Comparison of ENCODE assay signal across 8 mouse cellular contexts in genomic region chr16:58728176-58728671, GRCm38 (mm10). TPM values are rescaled to one million over a fixed set of nuclear protein-coding genes. Genes with fewer than 3 reads are reported as not detected.
DNase-seq lines count a peak whose midpoint lies in the region; ATAC-seq lines count a peak whose summit lies in the region.

No protein-coding gene starts in this region.

- peak overlapping the region; percentile 50 for H3K4me2 ChIP-seq in kidney, embryonic 14.5 days (replicated peaks; ENCODE audit: low read depth, low read length)
- H3K4me2 ChIP-seq in intestine, embryonic 14.5 days (ENCODE audit: low read length): peak overlapping the region; percentile 60
- H3K4me2 ChIP-seq in midbrain, embryonic 15.5 days: peak overlapping the region; percentile 55

- peaks cover 28% of the 10 kb centered on the region for H3K36me3 ChIP-seq in kidney, embryonic 14.5 days (ENCODE audit: control insufficient read depth, insufficient read depth, low read length)
- H3K36me3 ChIP-seq in embryonic facial prominence, embryonic 10.5 days (replicated peaks): peaks cover 38% of the 10 kb centered on the region
- peaks cover 35% of the 10 kb centered on the region for H3K36me3 ChIP-seq in intestine, embryonic 14.5 days (ENCODE audit: control insufficient read depth, insufficient read depth, low read length)
- H3K36me3 ChIP-seq in midbrain, embryonic 15.5 days (replicated peaks): peaks cover 17% of the 10 kb centered on the region; the same call in 1 of the 2 replicates

- peak overlapping the region; percentile 47 for H3K4me3 ChIP-seq in kidney, embryonic 14.5 days (ENCODE audit: low read length)
- peak overlapping the region; percentile 83 for H3K4me3 ChIP-seq in embryonic facial prominence, embryonic 10.5 days
- H3K4me3 ChIP-seq in intestine, embryonic 14.5 days (ENCODE audit: low read depth, low read length): peak overlapping the region; percentile 74
- H3K4me3 ChIP-seq in midbrain, embryonic 15.5 days: peak overlapping the region; percentile 58

- peak; percentile 93 for ATAC-seq in kidney, embryonic 14.5 days (ENCODE audit: low FRiP score, low TSS enrichment)
- peak; percentile 92 for ATAC-seq in intestine, embryonic 14.5 days (replicated peaks; ENCODE audit: low FRiP score, low TSS enrichment, low read depth)
- peak; percentile 94 for ATAC-seq in midbrain, embryonic 15.5 days (replicated peaks)

- H3K27ac ChIP-seq in kidney, embryonic 14.5 days (ENCODE audit: low read depth, low read length): peak overlapping the region; percentile 72
- H3K27ac ChIP-seq in embryonic facial prominence, embryonic 10.5 days (replicated peaks): peak overlapping the region; percentile 92
- H3K27ac ChIP-seq in intestine, embryonic 14.5 days (ENCODE audit: low read depth): peak overlapping the region; percentile 64
- H3K27ac ChIP-seq in midbrain, embryonic 15.5 days: peak overlapping the region; percentile 92

- no peak for DNase-seq in kidney, postnatal 25 days
- peak; percentile 11 for DNase-seq in ES-CJ7 (ENCODE audit: low read depth, low spot score)
- DNase-seq in embryonic facial prominence, embryonic 10.5 days (ENCODE audit: low spot score): no peak
- no peak for DNase-seq in intestine, embryonic 14.5 days (ENCODE audit: low spot score)
- DNase-seq in adrenal gland, postnatal 4 days (ENCODE audit: low spot score in 2 of 2): no peak
- no peak for DNase-seq in kidney, postnatal 36 days

- no peaks in the 10 kb centered on the region for H3K9me3 ChIP-seq in kidney, embryonic 14.5 days (ENCODE audit: control insufficient read depth, low read length)
- no peaks in the 10 kb centered on the region for H3K9me3 ChIP-seq in embryonic facial prominence, embryonic 10.5 days
- no peaks in the 10 kb centered on the region for H3K9me3 ChIP-seq in intestine, embryonic 14.5 days (ENCODE audit: control insufficient read depth, low read length)
- H3K9me3 ChIP-seq in midbrain, embryonic 15.5 days: no peaks in the 10 kb centered on the region

- 2% methylated on average over 29 of the region's 31 CpGs for WGBS in kidney, embryonic 14.5 days
- WGBS in embryonic facial prominence, embryonic 10.5 days: under 1% methylated on average over 31 of the region's 31 CpGs
- WGBS in intestine, embryonic 14.5 days: under 1% methylated on average over 22 of the region's 31 CpGs
- under 1% methylated on average over 27 of the region's 31 CpGs for WGBS in midbrain, embryonic 15.5 days

- no peaks in the 10 kb centered on the region for H3K27me3 ChIP-seq in kidney, embryonic 14.5 days (ENCODE audit: control insufficient read depth, insufficient read depth, low read length)
- no peaks in the 10 kb centered on the region for H3K27me3 ChIP-seq in embryonic facial prominence, embryonic 10.5 days (replicated peaks; ENCODE audit: low read depth, poor library complexity, severe bottlenecking)
- no peaks in the 10 kb centered on the region for H3K27me3 ChIP-seq in intestine, embryonic 14.5 days (replicated peaks; ENCODE audit: control insufficient read depth, insufficient read depth, low read length)
- no peaks in the 10 kb centered on the region for H3K27me3 ChIP-seq in midbrain, embryonic 15.5 days (replicated peaks)

- no peaks in the 10 kb centered on the region for H3K4me1 ChIP-seq in kidney, embryonic 14.5 days (ENCODE audit: control insufficient read depth, insufficient read depth, low read length)
- H3K4me1 ChIP-seq in embryonic facial prominence, embryonic 10.5 days: peaks cover 6% of the 10 kb centered on the region; the same call in 1 of the 2 replicates
- peaks cover 7% of the 10 kb centered on the region for H3K4me1 ChIP-seq in intestine, embryonic 14.5 days (replicated peaks; ENCODE audit: control insufficient read depth, insufficient read depth, low read length)
- peaks cover 15% of the 10 kb centered on the region for H3K4me1 ChIP-seq in midbrain, embryonic 15.5 days

- peak overlapping the region; percentile 62 for H3K9ac ChIP-seq in kidney, embryonic 14.5 days (ENCODE audit: low read depth, low read length)
- H3K9ac ChIP-seq in intestine, embryonic 14.5 days (ENCODE audit: low read length): peak overlapping the region; percentile 76
- peak overlapping the region; percentile 69 for H3K9ac ChIP-seq in midbrain, embryonic 15.5 days

RNA-seq across cellular contexts. Expression of gene Cldnd1, which starts 0.5 kb away (rescaled TPM):
- 106 and 125 TPM in 2 replicates for polyA plus RNA-seq in kidney, embryonic 14.5 days (2014; fragmentation: Nextera tagmentation; extraction: Ambion mirVana)
- 101 and 105 TPM in 2 replicates for polyA plus RNA-seq in embryonic facial prominence, embryonic 10.5 days (2016; fragmentation: Nextera tagmentation; extraction: Ambion mirVana)
- 108 and 123 TPM in 2 replicates for polyA plus RNA-seq in intestine, embryonic 14.5 days (2014; fragmentation: Nextera tagmentation; extraction: Ambion mirVana)
- 124 and 130 TPM in 2 replicates for polyA plus RNA-seq in midbrain, embryonic 15.5 days (2015; fragmentation: Nextera tagmentation; extraction: Ambion mirVana)
- 10 to 100 TPM; 71.9 to 75.0 TPM for total RNA-seq in adrenal gland, postnatal 4 days (2021)

RNA-seq across cellular contexts. Expression of gene Gpr15, which starts 9.4 kb away (rescaled TPM):
- 0.11 TPM in 1 of 2 replicates, not detected in the other for polyA plus RNA-seq in kidney, embryonic 14.5 days (2014; fragmentation: Nextera tagmentation; extraction: Ambion mirVana)
- not detected in 2 replicates for polyA plus RNA-seq in embryonic facial prominence, embryonic 10.5 days (2016; fragmentation: Nextera tagmentation; extraction: Ambion mirVana)
- 0.12 TPM in 1 of 2 replicates, not detected in the other for polyA plus RNA-seq in intestine, embryonic 14.5 days (2014; fragmentation: Nextera tagmentation; extraction: Ambion mirVana)
- polyA plus RNA-seq in midbrain, embryonic 15.5 days (2015; fragmentation: Nextera tagmentation; extraction: Ambion mirVana): 0.13 TPM in 1 of 2 replicates, not detected in the other
- total RNA-seq in adrenal gland, postnatal 4 days (2021): not detected

RNA-seq across cellular contexts. Expression of gene Olfr172, which starts 34.8 kb away (rescaled TPM):
- not detected in 2 replicates for polyA plus RNA-seq in kidney, embryonic 14.5 days (2014; fragmentation: Nextera tagmentation; extraction: Ambion mirVana)
- not detected in 2 replicates for polyA plus RNA-seq in embryonic facial prominence, embryonic 10.5 days (2016; fragmentation: Nextera tagmentation; extraction: Ambion mirVana)
- not detected in 2 replicates for polyA plus RNA-seq in intestine, embryonic 14.5 days (2014; fragmentation: Nextera tagmentation; extraction: Ambion mirVana)
- not detected in 2 replicates for polyA plus RNA-seq in midbrain, embryonic 15.5 days (2015; fragmentation: Nextera tagmentation; extraction: Ambion mirVana)
- total RNA-seq in adrenal gland, postnatal 4 days (2021): not detected

RNA-seq across cellular contexts. Expression of gene Cpox, which starts 58.1 kb away (rescaled TPM):
- polyA plus RNA-seq in kidney, embryonic 14.5 days (2014; fragmentation: Nextera tagmentation; extraction: Ambion mirVana): 22.3 and 29.6 TPM in 2 replicates
- polyA plus RNA-seq in embryonic facial prominence, embryonic 10.5 days (2016; fragmentation: Nextera tagmentation; extraction: Ambion mirVana): 25.0 and 26.9 TPM in 2 replicates
- 29.5 and 32.4 TPM in 2 replicates for polyA plus RNA-seq in intestine, embryonic 14.5 days (2014; fragmentation: Nextera tagmentation; extraction: Ambion mirVana)
- polyA plus RNA-seq in midbrain, embryonic 15.5 days (2015; fragmentation: Nextera tagmentation; extraction: Ambion mirVana): 15.5 and 15.8 TPM in 2 replicates
- total RNA-seq in adrenal gland, postnatal 4 days (2021): 10 to 100 TPM; 36.5 to 45.9 TPM
